Mouse (Mus musculus): ENCODE data around the gene Myh6. TPM values are rescaled to one million over a fixed set of nuclear protein-coding genes. Genes with fewer than 3 reads are reported as not detected.
A peak's percentile ranks its signal among the peaks of the same experiment; 100 is the strongest.

The Myh6 gene
- polyA plus RNA-seq, 1 experiment from 2014 or later = 0.75 TPM

MicroRNA genes within 50 kb of the gene (microRNA counts, 519-probe panel; counts per million panel counts)
- microRNA mmu-miR-208a (3,277 counts per million, percentile 67 among the panel's probes with 10 or more counts), microRNA mmu-miR-208b (110 counts per million, percentile 56 among the panel's probes with 10 or more counts)

Small RNA genes within 50 kb of the gene (microRNA-seq; reads per million reads assigned to microRNA genes)
- gene Mir208a (4.7 reads per million, percentile 19 among the genes with 10 or more reads in this experiment), gene Mir208b (41.2 reads per million, percentile 44 among the genes with 10 or more reads in this experiment)

Other genes starting within 250 kb of the Myh6 start
- gene Slc7a8, start 185.0 kb downstream of the Myh6 start, polyA plus RNA-seq (2015; fragmentation: Nextera tagmentation; extraction: Ambion mirVana) = 4.6 and 4.9 TPM in 2 replicates
- not detected in 2 replicates for gene Rnf212b, start 152.8 kb downstream of the Myh6 start, polyA plus RNA-seq (2015; fragmentation: Nextera tagmentation; extraction: Ambion mirVana)
- 11.7 and 13.5 TPM in 2 replicates for gene Homez, start 96.0 kb downstream of the Myh6 start, polyA plus RNA-seq (2015; fragmentation: Nextera tagmentation; extraction: Ambion mirVana)
- gene Ppp1r3e, start 89.4 kb downstream of the Myh6 start, polyA plus RNA-seq (2015; fragmentation: Nextera tagmentation; extraction: Ambion mirVana) = 0.98 and 2.2 TPM in 2 replicates
- 4.4 and 4.9 TPM in 2 replicates for gene Bcl2l2, start 83.5 kb downstream of the Myh6 start, polyA plus RNA-seq (2015; fragmentation: Nextera tagmentation; extraction: Ambion mirVana)
- gene Gm20521, start 83.5 kb downstream of the Myh6 start, polyA plus RNA-seq (2015; fragmentation: Nextera tagmentation; extraction: Ambion mirVana) = 0.18 TPM in 1 of 2 replicates, not detected in the other
- gene Pabpn1, start 74.4 kb downstream of the Myh6 start, polyA plus RNA-seq (2015; fragmentation: Nextera tagmentation; extraction: Ambion mirVana) = 178 and 203 TPM in 2 replicates
- gene Slc22a17, start 53.8 kb downstream of the Myh6 start, polyA plus RNA-seq (2015; fragmentation: Nextera tagmentation; extraction: Ambion mirVana) = 119 and 158 TPM in 2 replicates
- gene Efs, start 40.8 kb downstream of the Myh6 start, polyA plus RNA-seq (2015; fragmentation: Nextera tagmentation; extraction: Ambion mirVana) = 18.0 and 21.6 TPM in 2 replicates
- 0.15 and 0.19 TPM in 2 replicates for gene Il25, start 34.2 kb downstream of the Myh6 start, polyA plus RNA-seq (2015; fragmentation: Nextera tagmentation; extraction: Ambion mirVana)
- gene Cmtm5, start 30.7 kb downstream of the Myh6 start, polyA plus RNA-seq (2015; fragmentation: Nextera tagmentation; extraction: Ambion mirVana) = 1.9 and 2.0 TPM in 2 replicates
- gene Gm17428, start 10.0 kb upstream of the Myh6 start, polyA plus RNA-seq (2015; fragmentation: Nextera tagmentation; extraction: Ambion mirVana) = not detected in 2 replicates
- gene Myh7, start 27.7 kb upstream of the Myh6 start, polyA plus RNA-seq (2015; fragmentation: Nextera tagmentation; extraction: Ambion mirVana) = 4.6 and 5.3 TPM in 2 replicates
- 60.4 and 62.7 TPM in 2 replicates for gene Ngdn, start 48.5 kb upstream of the Myh6 start, polyA plus RNA-seq (2015; fragmentation: Nextera tagmentation; extraction: Ambion mirVana)
- gene Zfhx2, start 125.4 kb upstream of the Myh6 start, polyA plus RNA-seq (2015; fragmentation: Nextera tagmentation; extraction: Ambion mirVana) = 35.5 and 39.9 TPM in 2 replicates
- 32.1 and 35.0 TPM in 2 replicates for gene Thtpa, start 127.9 kb upstream of the Myh6 start, polyA plus RNA-seq (2015; fragmentation: Nextera tagmentation; extraction: Ambion mirVana)
- gene Ap1g2, start 139.7 kb upstream of the Myh6 start, polyA plus RNA-seq (2015; fragmentation: Nextera tagmentation; extraction: Ambion mirVana) = 7.9 and 8.2 TPM in 2 replicates
- gene Jph4, start 150.0 kb upstream of the Myh6 start, polyA plus RNA-seq (2015; fragmentation: Nextera tagmentation; extraction: Ambion mirVana) = 18.2 and 19.9 TPM in 2 replicates

Measured in midbrain, embryonic 13.5 days (tissue).